Mouse (Mus musculus) kidney, adult 2 months (tissue): ENCODE measurements around the gene Cradd.

Experiments
- CTCF ChIP-seq: fragments of 200-500 bp; conservative IDR thresholded peaks from 2 replicates; pipeline ENCODE4 v1.5.1; 2011; ENCODE audit warnings: low read depth, mild to moderate bottlenecking, control low read depth, low read length, moderate library complexity, mixed read lengths; ENCODE audit not compliant: insufficient read depth, insufficient read length
- POLR2A ChIP-seq: fragments of 200-500 bp; IDR thresholded peaks from one replicate; pipeline ENCODE4 v1.6.1; 2011; ENCODE audit warnings: low read depth, low read length, control low read depth

DNA sequence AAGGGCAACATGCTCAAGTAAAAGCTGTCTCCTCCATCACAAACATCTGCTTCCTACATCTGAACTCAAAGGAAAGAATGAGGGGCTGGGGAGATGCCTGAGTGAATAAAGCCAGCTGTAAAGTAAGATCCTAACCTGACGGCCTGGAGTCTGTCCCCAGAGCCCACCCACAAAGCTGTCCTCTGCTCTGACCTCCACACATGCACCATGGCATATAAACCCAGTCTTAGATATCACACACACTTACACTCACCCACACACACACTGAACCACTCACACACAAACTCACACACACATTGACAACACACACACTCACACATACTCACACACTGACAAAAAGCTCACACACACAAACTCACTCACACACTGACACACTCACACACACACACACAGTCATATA, 96.3 kb downstream of the Cradd start:
- TF ChIP-seq CTCF, result no peak
- no peak for TF ChIP-seq POLR2A
